Mouse (Mus musculus) liver, postnatal 0 days (tissue): Measurements from ENCODE around the gene Neo1. TPM values are rescaled to one million over a fixed set of nuclear protein-coding genes. Genes with fewer than 3 reads are reported as not detected.

ENCODE experiments used
- ATAC-seq: fragments of 200-750 bp; cut with Nextera tagmentation; 2 replicates; pipeline ENCODE4 v1.8.0; 2017; ENCODE audit warnings: mild to moderate bottlenecking, moderate library complexity
- DNase-seq: peaks from one replicate; pipeline ENCODE4 v3.0.0-alpha.2; 2016
- H3K27ac ChIP-seq: fragments of 300-500 bp; sonication (generic); 2 replicates; pipeline ENCODE4 v1.5.1; 2014; ENCODE audit warnings: antibody characterized with exemption, moderate library complexity, mild to moderate bottlenecking, low read depth
- H3K27me3 ChIP-seq: fragments of 300-500 bp; sonication (generic); 2 replicates; pipeline ENCODE4 v1.6.1; 2014; ENCODE audit warnings: low read length, control low read depth, mixed read lengths; ENCODE audit not compliant: insufficient read depth
- H3K36me3 ChIP-seq: fragments of 300-500 bp; sonication (generic); replicated peaks from 2 replicates; pipeline ENCODE4 v1.6.1; 2014; ENCODE audit warnings: mild to moderate bottlenecking, control low read depth, low read length, moderate library complexity, mixed read lengths; ENCODE audit not compliant: insufficient read depth
- H3K4me1 ChIP-seq: fragments of 300-500 bp; sonication (generic); 2 replicates; pipeline ENCODE4 v1.6.1; 2014; ENCODE audit warnings: antibody characterized with exemption, mild to moderate bottlenecking, control low read depth; ENCODE audit not compliant: insufficient read depth
- H3K4me2 ChIP-seq: fragments of 300-500 bp; sonication (generic); 2 replicates; pipeline ENCODE4 v1.6.1; 2014; ENCODE audit warnings: low read depth, mild to moderate bottlenecking, low read length, moderate library complexity, mixed read lengths
- H3K4me3 ChIP-seq: fragments of 300-500 bp; sonication (generic); 2 replicates; pipeline ENCODE4 v1.5.1; 2014; ENCODE audit warnings: low read depth, low read length
- H3K9ac ChIP-seq: fragments of 300-500 bp; sonication (generic); replicated peaks from 2 replicates; pipeline ENCODE4 v1.6.1; 2014; ENCODE audit warnings: mild to moderate bottlenecking, moderate library complexity
- H3K9me3 ChIP-seq: fragments of 300-500 bp; sonication (generic); 2 replicates; pipeline ENCODE4 v1.6.1; 2016; ENCODE audit warnings: mild to moderate bottlenecking, control low read depth, low read length, mixed read lengths
- CTCF ChIP-seq: sonication (generic); IDR thresholded peaks from 2 replicates; pipeline ENCODE4 v1.5.1; 2016; ENCODE audit warnings: antibody characterized with exemption, low read depth
- EP300 ChIP-seq: IDR thresholded peaks from 2 replicates; pipeline ENCODE4 v1.6.1; 2016; ENCODE audit warnings: antibody characterized with exemption, low read depth, mild to moderate bottlenecking
- WGBS: fragments of 180-500 bp; shearing (Covaris S2); extraction: QIAGEN DNeasy Blood & Tissue Kit; methylation state at CpG from one replicate; pipeline ENCODE4 v1.1.7; 2014; ENCODE audit not compliant: insufficient replicate concordance; 5-methylcytosine and 5-hydroxymethylcytosine counted together
- polyA plus RNA-seq: library from polyadenylated mRNA; unstranded; fragments of >200 nt; fragmentation: Nextera tagmentation; extraction: Ambion mirVana; gene quantifications from 2 replicates; pipeline ENCODE4 v1.2.1, GENCODE M21; 2015

Gene Neo1
- polyA plus RNA-seq, 1 experiment from 2014 or later = 1.2 TPM

GRCm38 (mm10) chr9:58891840-58892640, 144.2 kb downstream of the Neo1 start:
- WGBS = 36% methylated on average over 6 of the region's 6 CpGs
- ATAC-seq (no peak), DNase-seq (no peak)
- Histone ChIP-seq H3K4me1 (no peaks in the 10 kb centered on the region), H3K27me3 (no peaks in the 10 kb centered on the region), H3K4me3 (no peak overlapping the region), H3K27ac (0 out of 2 replicates have a peak overlapping the region, but pooled peaks have one; percentile 7), H3K36me3 (0 out of 2 replicates have a peak, but pooled peaks cover 8% of the 10 kb centered on the region), H3K9ac (no peak overlapping the region), H3K9me3 (no peaks in the 10 kb centered on the region), H3K4me2 (no peak overlapping the region; the same call in 1 of the 2 replicates)
- TF ChIP-seq CTCF (no peak), EP300 (no peak)

- no peaks in the 10 kb centered on the region for H3K9me3 ChIP-seq
- H3K27me3 ChIP-seq = no peaks in the 10 kb centered on the region
- 74% methylated on average over 8 of the region's 8 CpGs for WGBS
- H3K27ac ChIP-seq = no peak overlapping the region
- no peak for DNase-seq
- H3K4me1 ChIP-seq = no peaks in the 10 kb centered on the region
- no peak overlapping the region for H3K9ac ChIP-seq
- 0 out of 2 replicates have a peak, but pooled peaks cover 8% of the 10 kb centered on the region for H3K36me3 ChIP-seq
- no peak for ATAC-seq
- H3K4me2 ChIP-seq = no peak overlapping the region
- H3K4me3 ChIP-seq = no peak overlapping the region
- TF ChIP-seq EP300 (no peak), CTCF (no peak)
These were observed 145.3 kb downstream of the Neo1 start for GRCm38 (mm10) chr9:58890893-58891292.

- no peak overlapping the region for H3K4me2 ChIP-seq
- TF ChIP-seq EP300 = no peak
- TF ChIP-seq CTCF = no peak
- DNase-seq (no peak), ATAC-seq (no peak)
- H3K4me3 ChIP-seq = no peak overlapping the region
- H3K9ac ChIP-seq = no peak overlapping the region
- no peaks in the 10 kb centered on the region for H3K9me3 ChIP-seq
- no peaks in the 10 kb centered on the region for H3K4me1 ChIP-seq
- H3K27ac ChIP-seq = no peak overlapping the region
- 0 out of 2 replicates have a peak, but pooled peaks cover 8% of the 10 kb centered on the region for H3K36me3 ChIP-seq
- WGBS = 77% methylated on average over 12 of the region's 12 CpGs
- no peaks in the 10 kb centered on the region for H3K27me3 ChIP-seq
These were observed 146.3 kb downstream of the Neo1 start for GRCm38 (mm10) chr9:58889782-58890448.

GRCm38 (mm10) chr9:58882686-58883085, 153.6 kb downstream of the Neo1 start:
- WGBS = 63% methylated on average over 1 of the region's 1 CpGs
- DNase-seq (peak; percentile 16), ATAC-seq (no peak)
- Histone ChIP-seq H3K9ac (no peak overlapping the region), H3K27me3 (no peaks in the 10 kb centered on the region), H3K4me3 (no peak overlapping the region), H3K36me3 (no peaks in the 10 kb centered on the region; the same call in 1 of the 2 replicates), H3K4me1 (no peaks in the 10 kb centered on the region), H3K4me2 (no peak overlapping the region), H3K27ac (no peak overlapping the region), H3K9me3 (no peaks in the 10 kb centered on the region)
- TF ChIP-seq EP300 = no peak
- TF ChIP-seq CTCF = no peak

- Histone ChIP-seq H3K9me3 (no peaks in the 10 kb centered on the region), H3K4me3 (no peak overlapping the region), H3K27ac (no peak overlapping the region), H3K9ac (no peak overlapping the region), H3K4me2 (no peak overlapping the region), H3K36me3 (no peaks in the 10 kb centered on the region; the same call in 1 of the 2 replicates), H3K27me3 (no peaks in the 10 kb centered on the region), H3K4me1 (no peaks in the 10 kb centered on the region)
- WGBS = 68% methylated on average over 1 of the region's 1 CpGs
- no peak for DNase-seq
- no peak for ATAC-seq
- TF ChIP-seq EP300 (no peak), CTCF (no peak)
These were observed 156.4 kb downstream of the Neo1 start for GRCm38 (mm10) chr9:58879836-58880235.

- Histone ChIP-seq H3K36me3 (no peaks in the 10 kb centered on the region), H3K9ac (no peak overlapping the region), H3K9me3 (no peaks in the 10 kb centered on the region), H3K4me1 (no peaks in the 10 kb centered on the region), H3K4me3 (no peak overlapping the region), H3K27ac (no peak overlapping the region), H3K4me2 (no peak overlapping the region), H3K27me3 (no peaks in the 10 kb centered on the region)
- DNase-seq (no peak), ATAC-seq (no peak)
- TF ChIP-seq CTCF (no peak), EP300 (no peak)
- WGBS = 75% methylated on average over 6 of the region's 6 CpGs
These were observed 159.2 kb downstream of the Neo1 start for GRCm38 (mm10) chr9:58876946-58877625.
